Mouse (Mus musculus): Measurements from ENCODE around the gene Foxa1. TPM values are rescaled to one million over a fixed set of nuclear protein-coding genes. Genes with fewer than 3 reads are reported as not detected.
A peak's percentile ranks its signal among the peaks of the same experiment; 100 is the strongest.

The Foxa1 gene
- polyA plus RNA-seq, 1 experiment = 7.7 TPM

- DNase-seq (ENCODE audit: low read depth) = peak; percentile 71
- TF ChIP-seq CTCF (IDR thresholded peaks at IDR 0.05; ENCODE audit: borderline replicate concordance, extremely low read depth, insufficient read depth, insufficient read length) (no peak), POLR2A (IDR thresholded peaks at IDR 0.05; ENCODE audit: borderline replicate concordance, extremely low read depth, insufficient read depth, insufficient read length, poor library complexity, severe bottlenecking) (no peak)
Observed at GRCm38 (mm10) chr12:57539551-57539985, 7.1 kb downstream of the Foxa1 start.

- no peak for TF ChIP-seq POLR2A (IDR thresholded peaks at IDR 0.05; ENCODE audit: borderline replicate concordance, extremely low read depth, insufficient read depth, insufficient read length, poor library complexity, severe bottlenecking)
- no peak for TF ChIP-seq CTCF (IDR thresholded peaks at IDR 0.05; ENCODE audit: borderline replicate concordance, extremely low read depth, insufficient read depth, insufficient read length)
- DNase-seq (ENCODE audit: low read depth) = peak; percentile 76
Observed at GRCm38 (mm10) chr12:57538588-57539550, 7.8 kb downstream of the Foxa1 start.

GRCm38 (mm10) chr12:57537791-57538587, 8.7 kb downstream of the Foxa1 start:
- peak; percentile 62 for DNase-seq (ENCODE audit: low read depth)
- TF ChIP-seq CTCF (IDR thresholded peaks at IDR 0.05; ENCODE audit: borderline replicate concordance, extremely low read depth, insufficient read depth, insufficient read length) (no peak), POLR2A (IDR thresholded peaks at IDR 0.05; ENCODE audit: borderline replicate concordance, extremely low read depth, insufficient read depth, insufficient read length, poor library complexity, severe bottlenecking) (no peak)

GRCm38 (mm10) chr12:57536909-57537670, 9.6 kb downstream of the Foxa1 start:
- peak; percentile 35 for DNase-seq (ENCODE audit: low read depth)
- TF ChIP-seq CTCF (IDR thresholded peaks at IDR 0.05; ENCODE audit: borderline replicate concordance, extremely low read depth, insufficient read depth, insufficient read length) (no peak), POLR2A (IDR thresholded peaks at IDR 0.05; ENCODE audit: borderline replicate concordance, extremely low read depth, insufficient read depth, insufficient read length, poor library complexity, severe bottlenecking) (no peak)

- no peak for TF ChIP-seq POLR2A (IDR thresholded peaks at IDR 0.05; ENCODE audit: borderline replicate concordance, extremely low read depth, insufficient read depth, insufficient read length, poor library complexity, severe bottlenecking)
- TF ChIP-seq CTCF (IDR thresholded peaks at IDR 0.05; ENCODE audit: borderline replicate concordance, extremely low read depth, insufficient read depth, insufficient read length) = no peak
- DNase-seq (ENCODE audit: low read depth) = peak; percentile 34
Observed at GRCm38 (mm10) chr12:57536056-57536908, 10.4 kb downstream of the Foxa1 start.

- peak; percentile 65 for DNase-seq (ENCODE audit: low read depth)
- TF ChIP-seq POLR2A (IDR thresholded peaks at IDR 0.05; ENCODE audit: borderline replicate concordance, extremely low read depth, insufficient read depth, insufficient read length, poor library complexity, severe bottlenecking) (no peak), CTCF (IDR thresholded peaks at IDR 0.05; ENCODE audit: borderline replicate concordance, extremely low read depth, insufficient read depth, insufficient read length) (no peak)
Observed at GRCm38 (mm10) chr12:57534879-57535611, 11.7 kb downstream of the Foxa1 start.

- DNase-seq (ENCODE audit: low read depth) = peak; percentile 18
- TF ChIP-seq POLR2A (IDR thresholded peaks at IDR 0.05; ENCODE audit: borderline replicate concordance, extremely low read depth, insufficient read depth, insufficient read length, poor library complexity, severe bottlenecking) = no peak
Observed at GRCm38 (mm10) chr12:57534517-57534878, 12.2 kb downstream of the Foxa1 start.

GRCm38 (mm10) chr12:57530474-57530873, 16.2 kb downstream of the Foxa1 start:
- TF ChIP-seq POLR2A (IDR thresholded peaks at IDR 0.05; ENCODE audit: borderline replicate concordance, extremely low read depth, insufficient read depth, insufficient read length, poor library complexity, severe bottlenecking) (no peak), CTCF (IDR thresholded peaks at IDR 0.05; ENCODE audit: borderline replicate concordance, extremely low read depth, insufficient read depth, insufficient read length) (no peak)
- DNase-seq (ENCODE audit: low read depth) = peak; percentile 83

- TF ChIP-seq POLR2A (IDR thresholded peaks at IDR 0.05; ENCODE audit: borderline replicate concordance, extremely low read depth, insufficient read depth, insufficient read length, poor library complexity, severe bottlenecking) = no peak
- no peak for TF ChIP-seq CTCF (IDR thresholded peaks at IDR 0.05; ENCODE audit: borderline replicate concordance, extremely low read depth, insufficient read depth, insufficient read length)
- DNase-seq (ENCODE audit: low read depth) = no peak
Observed at GRCm38 (mm10) chr12:57528335-57528734, 18.4 kb downstream of the Foxa1 start.

Data from brain, embryonic 14.5 days (tissue).